Mouse (Mus musculus) left cerebral cortex, adult 2 months (tissue): ENCODE measurements around the gene Ltb. TPM values are rescaled to one million over a fixed set of nuclear protein-coding genes. Genes with fewer than 3 reads are reported as not detected.

ENCODE experiments used
- DNase-seq, 2 experiments: peaks; one replicate each; pipeline ENCODE4 v3.0.0; 2021 to 2022; ENCODE audit warnings: low spot score in 2 of 2, mixed read lengths in 1 of 2; ENCODE audit errors: extremely low spot score in 1 of 2
- H3K27ac ChIP-seq: fragments of 200-600 bp; 2 replicates; pipeline ENCODE4 v1.8.1; 2022
- H3K4me3 ChIP-seq: fragments of 200-600 bp; 2 replicates; pipeline ENCODE4 v1.8.1; 2022
- CTCF ChIP-seq: fragments of 200-600 bp; IDR thresholded peaks from 2 replicates; pipeline ENCODE4 v1.8.1; 2022; ENCODE audit warnings: antibody characterized with exemption, mild to moderate bottlenecking, moderate library complexity
- intact Hi-C: fragments of 180-260 bp; cut with DNase I; formaldehyde crosslinking; loops from one replicate; pipeline ENCODE4 v1.15.1; 2025
- microRNA-seq, 2 experiments: library from miRNA; unstranded; fragments of <30 nt; microRNA quantifications; one replicate each; pipeline ENCODE4 v1.2.0; 2021
- total RNA-seq, 2 experiments: library from RNA; stranded (reverse); gene quantifications; 2 replicates each; pipeline ENCODE4 v1.2.3; 2021

The Ltb gene
- total RNA-seq, 2 experiments from 2014 or later = 0.79 to 0.86 TPM

GRCm38 (mm10) chr17:35244999-35245398 is 50.8 kb downstream of the Ltb start:
- Histone ChIP-seq H3K27ac (no peak overlapping the region), H3K4me3 (no peak overlapping the region)
- intact Hi-C loops = loop anchor here (5.0 to 10.0 kb wide), 3 partner anchors 408 to 620 kb away; partner anchors contain the start of genes Ddr1, Dxo, Ppt2 and Prrt1
- no peak for DNase-seq
- TF ChIP-seq CTCF = no peak

Small RNA genes lying within 50 kb of the gene (microRNA-seq; reads per million reads assigned to microRNA genes)
- gene Mir6973a (0 reads per million in 2 experiments), gene Mir6974 (0 to 0.24 reads per million in 2 experiments), gene Mir6975 (0.96 to 1.5 reads per million in 2 experiments)

Other genes starting within 250 kb of the Ltb start
- gene Hspa1b, start 235.2 kb upstream of the Ltb start, total RNA-seq = 10 to 100 TPM; 18.8 to 22.1 TPM
- not detected for gene Gm20481, start 224.5 kb upstream of the Ltb start, total RNA-seq
- 10 to 100 TPM; 14.5 to 17.2 TPM for gene Hspa1a, start 222.3 kb upstream of the Ltb start, total RNA-seq
- under 1 TPM; 0.34 to 0.42 TPM for gene Hspa1l, start 221.7 kb upstream of the Ltb start, total RNA-seq
- gene Lsm2, start 212.6 kb upstream of the Ltb start, total RNA-seq = 10 to 100 TPM; 15.8 to 18.4 TPM
- 10 to 100 TPM; 44.1 to 46.6 TPM for gene Vars, start 193.5 kb upstream of the Ltb start, total RNA-seq
- under 1 TPM; 0.40 to 0.43 TPM for gene Vwa7, start 177.9 kb upstream of the Ltb start, total RNA-seq
- gene Sapcd1, start 166.4 kb upstream of the Ltb start, total RNA-seq = under 1 TPM in 1 of 2 experiments, not detected in 1; 0.59 TPM
- gene Msh5, start 147.7 kb upstream of the Ltb start, total RNA-seq = under 1 TPM; 0.27 to 0.56 TPM
- gene Clic1, start 144.5 kb upstream of the Ltb start, total RNA-seq = 1 to 10 TPM; 7.4 to 8.3 TPM
- 10 to 100 TPM; 10.1 to 11.0 TPM for gene Ddah2, start 135.4 kb upstream of the Ltb start, total RNA-seq
- gene Ly6g6c, start 129.1 kb upstream of the Ltb start, total RNA-seq = not detected
- not detected for gene Mpig6b, start 128.3 kb upstream of the Ltb start, total RNA-seq
- 1 to 10 TPM; 2.1 to 3.6 TPM for gene Ly6g6e, start 117.5 kb upstream of the Ltb start, total RNA-seq
- 1 to 10 TPM in 1 of 2 experiments, under 1 TPM in 1; 0.70 to 1.1 TPM for gene Ly6g6d, start 116.4 kb upstream of the Ltb start, total RNA-seq
- under 1 TPM in 1 of 2 experiments, not detected in 1; 0.29 TPM for gene Ly6g6f, start 108.8 kb upstream of the Ltb start, total RNA-seq
- 100 to 1,000 TPM; 109 to 117 TPM for gene Abhd16a, start 105.2 kb upstream of the Ltb start, total RNA-seq
- gene Ly6g5c, start 86.2 kb upstream of the Ltb start, total RNA-seq = not detected
- gene Ly6g5b, start 79.0 kb upstream of the Ltb start, total RNA-seq = under 1 TPM; 0.79 TPM
- gene Gpank1, start 73.0 kb upstream of the Ltb start, total RNA-seq = 10 to 100 TPM; 14.8 to 15.0 TPM
- 100 to 1,000 TPM; 177 to 187 TPM for gene Csnk2b, start 72.4 kb upstream of the Ltb start, total RNA-seq
- gene D17H6S53E, start 68.1 kb upstream of the Ltb start, total RNA-seq = 10 to 100 TPM; 27.0 to 28.5 TPM
- gene Apom, start 62.4 kb upstream of the Ltb start, total RNA-seq = not detected
- 100 to 1,000 TPM; 304 to 307 TPM for gene Bag6, start 59.3 kb upstream of the Ltb start, total RNA-seq
- 100 to 1,000 TPM; 285 to 321 TPM for gene Prrc2a, start 29.5 kb upstream of the Ltb start, total RNA-seq
- 10 to 100 TPM in 1 of 2 experiments, 1 to 10 TPM in 1; 8.0 to 14.4 TPM for gene Aif1, start 18.4 kb upstream of the Ltb start, total RNA-seq
- gene Lst1, start 6.0 kb upstream of the Ltb start, total RNA-seq = 1 to 10 TPM; 6.4 to 7.4 TPM
- not detected for gene Tnf, start 7.6 kb downstream of the Ltb start, total RNA-seq
- gene Lta, start 10.9 kb downstream of the Ltb start, total RNA-seq = under 1 TPM; 0.41 to 0.65 TPM
- not detected for gene Gm16181, start 26.4 kb downstream of the Ltb start, total RNA-seq
- 100 to 1,000 TPM; 549 to 569 TPM for gene Atp6v1g2, start 39.2 kb downstream of the Ltb start, total RNA-seq
- 10 to 100 TPM; 13.0 to 16.1 TPM for gene Nfkbil1, start 41.4 kb downstream of the Ltb start, total RNA-seq
- gene Ddx39b, start 47.3 kb downstream of the Ltb start, total RNA-seq = 100 to 1,000 TPM; 215 TPM
- 10 to 100 TPM; 20.3 to 25.3 TPM for gene H2-D1, start 68.3 kb downstream of the Ltb start, total RNA-seq
- under 1 TPM in 1 of 2 experiments, not detected in 1; 0.79 TPM for gene H2-Q1, start 126.0 kb downstream of the Ltb start, total RNA-seq
- 1 to 10 TPM in 1 of 2 experiments, under 1 TPM in 1; 0.54 to 1.1 TPM for gene H2-Q2, start 147.8 kb downstream of the Ltb start, total RNA-seq
- 1 to 10 TPM; 2.2 to 3.1 TPM for gene H2-Q4, start 185.2 kb downstream of the Ltb start, total RNA-seq
- gene H2-Q6, start 230.4 kb downstream of the Ltb start, total RNA-seq = under 1 TPM in 1 of 2 experiments, not detected in 1; 0.59 TPM
- gene H2-Q7, start 244.7 kb downstream of the Ltb start, total RNA-seq = under 1 TPM; 0.47 to 0.57 TPM